Mouse (Mus musculus) monocyte, adult 5-6 weeks (primary cell): ENCODE results near the gene Aox2. TPM values are rescaled to one million over a fixed set of nuclear protein-coding genes. Genes with fewer than 3 reads are reported as not detected.

Experiments
- ATAC-seq: fragments of 153-309, 156-312 bp; replicated peaks from 2 replicates; pipeline ENCODE4 v1.8.0; 2017; ENCODE audit warnings: mild to moderate bottlenecking; ENCODE audit not compliant: low TSS enrichment, insufficient number of reproducible peaks, severe bottlenecking, poor library complexity, low FRiP score
- total RNA-seq: library from RNA; stranded (forward); fragments of 200-1000, 200-491, 200-594 nt; gene quantifications from 3 replicates; pipeline ENCODE4 v1.2.3, GENCODE M21; 2017

The Aox2 gene
- total RNA-seq: 0.10 TPM in 1 of 3 replicates, not detected in the others

DNA sequence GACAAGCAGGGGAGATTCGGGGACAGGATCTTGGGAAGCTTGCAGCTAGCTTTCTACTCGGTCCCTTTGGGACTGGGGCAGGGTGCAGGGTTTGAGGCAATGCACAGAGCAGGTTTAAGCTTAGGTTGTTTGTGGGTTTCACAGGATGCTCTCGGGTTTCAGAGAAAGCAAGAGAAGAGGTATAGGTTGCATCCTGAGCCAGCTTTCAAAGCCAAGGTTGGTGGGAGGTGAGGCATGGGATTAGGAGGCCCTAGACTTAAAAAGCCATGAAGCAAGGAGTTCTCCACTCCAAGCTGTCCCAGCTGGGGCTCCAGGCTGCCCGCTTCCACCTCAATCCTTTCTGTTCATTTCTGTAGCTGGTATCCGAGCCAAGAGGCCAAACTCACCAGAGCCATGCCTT, at the start of gene Aox2:
Aox2 (plus strand) TSS at position 301 of the 400 bp plus-strand sequence.
- no peak for ATAC-seq

- no peak for ATAC-seq
Measured at GRCm38 (mm10) chr1:58228916-58229315, 49.2 kb upstream of the Aox2 start.

- ATAC-seq: no peak
Measured at GRCm38 (mm10) chr1:58229774-58230173, 48.4 kb upstream of the Aox2 start.

DNA sequence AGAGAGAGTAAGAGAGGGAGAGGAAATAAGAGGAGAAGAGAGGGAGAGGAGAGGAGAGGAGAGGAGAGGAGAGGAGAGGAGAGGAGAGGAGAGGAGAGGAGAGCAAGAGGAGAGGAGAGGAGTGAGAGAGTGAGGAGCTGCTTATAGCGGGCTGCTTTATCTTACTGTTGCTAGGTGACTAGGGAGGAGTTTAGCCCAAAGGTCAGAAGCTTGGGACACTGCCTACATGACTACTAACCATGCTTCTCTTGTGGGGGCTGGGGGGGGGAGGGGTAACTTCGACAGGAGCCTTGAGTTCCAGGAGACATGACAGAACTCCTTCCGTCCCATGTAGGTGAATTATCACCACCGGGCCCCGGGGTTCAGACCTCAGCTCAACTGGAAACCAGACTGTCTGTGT, 47.6 kb upstream of the Aox2 start:
- ATAC-seq: no peak

DNA sequence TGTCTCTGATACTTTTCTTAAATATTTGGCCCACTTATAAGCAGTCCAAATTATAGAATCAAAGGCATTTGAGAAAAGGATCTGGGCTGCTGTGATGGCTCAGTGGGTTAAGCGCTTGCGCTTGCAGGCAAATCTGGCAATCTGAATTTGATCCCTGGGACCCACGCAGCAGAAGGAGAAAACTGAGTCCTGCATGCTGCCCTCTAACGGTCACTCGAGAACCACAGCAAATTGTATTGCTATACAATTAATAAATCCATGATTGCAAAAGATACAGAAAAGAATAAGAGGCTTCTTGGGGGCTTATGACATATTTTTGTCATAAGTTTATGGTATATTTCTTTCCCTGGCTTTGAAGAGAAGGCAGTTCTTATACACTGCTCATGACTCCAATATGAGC, 42.7 kb upstream of the Aox2 start:
- ATAC-seq: no peak

DNA sequence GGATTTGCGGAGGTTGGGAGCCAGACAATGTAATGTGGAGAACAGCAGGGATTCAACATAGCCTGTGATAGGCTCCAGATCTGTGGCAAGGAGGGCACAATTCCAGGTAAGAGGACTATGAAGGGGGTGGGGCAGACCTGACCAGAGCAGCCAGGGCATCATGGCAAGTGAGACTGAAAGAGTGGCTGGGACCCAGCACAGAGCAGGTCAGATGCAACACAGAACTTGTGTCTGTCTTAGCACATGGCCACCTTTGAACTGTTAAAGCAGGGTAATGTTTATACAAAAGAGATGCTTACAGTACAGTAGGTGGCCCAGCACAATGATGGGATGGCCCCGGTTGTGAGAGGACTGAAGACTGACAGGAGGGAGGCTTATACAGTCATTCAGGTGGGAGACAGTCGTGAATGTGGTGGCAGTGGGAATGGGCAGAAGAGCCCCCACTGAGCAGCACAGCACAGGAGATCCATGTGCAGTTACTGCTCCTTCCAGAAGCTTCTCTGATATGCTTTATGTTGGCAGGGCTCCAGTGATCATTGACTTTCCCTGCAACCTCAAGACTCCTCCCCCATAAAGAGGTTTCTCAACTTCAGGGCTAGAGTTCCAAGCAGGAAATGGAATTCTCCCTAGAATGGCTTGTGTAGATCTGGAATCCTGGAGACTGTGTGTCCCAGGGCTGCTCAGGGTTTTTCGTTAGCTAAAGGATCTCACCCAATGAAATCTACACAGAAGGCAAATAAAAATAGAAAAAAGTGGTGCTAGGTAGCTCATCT, 40.4 kb upstream of the Aox2 start:
- ATAC-seq: no peak

GRCm38 (mm10) chr1:58238440-58238839, 39.7 kb upstream of the Aox2 start:
- no peak for ATAC-seq

DNA sequence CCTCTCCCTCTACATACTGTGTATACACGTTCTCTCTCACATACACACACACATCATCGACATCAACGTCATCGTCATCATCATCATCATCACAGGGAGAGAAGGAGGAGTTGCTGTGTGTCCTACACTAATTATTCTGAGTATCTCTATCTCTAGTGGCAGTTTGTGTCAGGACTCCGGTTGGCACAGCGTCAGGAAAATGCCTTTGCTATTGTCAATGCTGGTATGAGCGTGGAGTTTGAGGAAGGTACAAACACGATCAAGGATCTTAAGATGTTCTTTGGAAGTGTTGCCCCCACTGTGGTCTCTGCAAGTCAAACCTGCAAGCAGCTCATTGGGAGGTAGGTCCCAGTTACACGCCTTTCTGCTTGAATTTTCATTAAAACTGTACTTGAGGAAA, 39.2 kb upstream of the Aox2 start:
- no peak for ATAC-seq

DNA sequence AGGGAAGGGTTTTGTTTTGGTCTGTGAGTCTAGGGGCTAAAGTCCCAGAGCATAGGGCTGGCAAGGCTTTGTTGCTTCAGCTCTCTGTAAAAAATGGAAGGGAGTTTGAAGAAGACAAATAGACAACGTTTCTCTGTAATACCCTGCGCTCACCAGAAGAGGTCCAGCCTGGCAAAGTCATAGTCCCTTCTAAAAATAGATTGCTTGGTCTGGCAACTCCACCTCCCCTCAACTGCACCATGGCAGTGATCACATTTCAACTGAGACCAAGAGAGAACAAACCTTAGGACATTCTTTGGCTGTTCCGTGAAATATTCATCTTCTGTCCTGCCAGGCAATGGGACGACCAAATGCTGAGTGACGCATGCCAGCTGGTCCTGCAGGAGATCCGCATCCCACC, 37.8 kb upstream of the Aox2 start:
- ATAC-seq: no peak

DNA sequence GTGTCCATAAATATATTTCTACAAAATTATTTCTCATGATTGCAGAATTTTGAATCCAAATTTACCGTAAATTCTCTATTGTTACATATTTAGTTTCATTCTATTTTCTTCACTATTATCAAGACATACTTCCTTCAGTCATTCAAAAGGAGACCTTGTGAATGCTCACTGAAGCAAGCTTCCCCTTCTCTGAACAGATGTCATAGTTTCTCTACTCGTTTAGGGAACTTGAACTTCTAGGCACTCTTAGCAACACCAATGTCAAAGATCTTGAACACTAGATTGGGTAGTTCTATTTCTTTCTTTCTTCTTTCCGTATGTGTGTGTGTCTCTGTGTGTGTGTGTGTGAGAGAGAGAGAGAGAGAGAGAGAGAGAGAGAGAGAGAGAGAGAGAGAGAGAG, 33.6 kb upstream of the Aox2 start:
- no peak for ATAC-seq

GRCm38 (mm10) chr1:58248518-58248917, 29.6 kb upstream of the Aox2 start:
- no peak for ATAC-seq

DNA sequence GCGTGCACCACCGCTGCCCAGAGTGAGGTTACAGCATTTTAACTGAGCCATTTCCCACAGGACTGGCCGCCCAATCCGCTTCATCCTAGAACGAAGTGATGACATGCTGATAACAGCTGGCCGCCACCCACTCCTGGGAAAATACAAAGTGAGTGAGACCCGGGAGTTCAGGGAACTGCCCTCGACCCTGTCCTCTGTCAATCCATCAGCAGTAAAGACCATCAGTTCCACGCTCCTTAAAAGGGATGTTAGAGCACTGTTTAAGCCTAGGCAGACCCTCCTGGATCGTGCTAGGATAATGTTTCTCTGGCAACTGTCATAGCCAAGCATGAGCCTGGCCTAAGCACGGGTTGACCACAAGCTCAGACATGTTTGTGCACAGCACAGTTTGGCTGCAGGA, 24.7 kb upstream of the Aox2 start:
- ATAC-seq: no peak

DNA sequence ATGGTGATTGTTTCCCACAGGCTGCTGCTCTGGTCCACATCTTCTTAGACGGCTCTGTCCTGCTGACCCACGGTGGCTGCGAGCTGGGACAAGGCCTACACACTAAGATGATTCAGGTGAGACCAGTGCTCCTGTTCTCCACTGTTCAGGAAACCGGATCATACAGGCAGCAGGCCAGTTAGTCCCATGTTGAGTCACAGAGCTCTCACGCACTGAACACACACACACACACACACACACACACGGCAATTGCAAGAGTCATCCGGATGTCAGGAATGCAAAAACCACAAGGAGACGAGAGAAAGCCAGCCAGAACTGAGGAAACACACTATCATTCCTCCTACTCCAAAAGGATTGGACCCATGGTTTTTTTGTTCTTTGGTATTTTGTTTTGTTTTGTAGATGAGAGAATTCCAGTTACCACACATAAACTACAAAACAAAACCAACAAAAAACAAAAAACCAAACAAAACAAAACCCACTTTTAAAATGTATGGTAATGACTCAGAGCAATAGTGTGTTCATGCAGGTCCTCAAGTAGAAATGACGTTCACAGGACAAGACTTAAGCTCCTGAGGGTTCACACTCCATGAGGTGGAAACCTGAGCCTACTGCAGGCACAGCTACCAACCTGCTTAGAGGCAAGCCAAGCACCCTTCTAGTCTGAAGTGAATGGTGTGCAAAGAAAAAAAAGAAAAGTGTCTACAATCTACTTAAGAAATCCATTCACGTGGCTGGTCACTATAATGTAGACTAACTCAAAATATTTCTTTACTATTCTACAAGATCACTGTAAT, 20.7 kb upstream of the Aox2 start:
- no peak for ATAC-seq

GRCm38 (mm10) chr1:58260311-58260710, 17.8 kb upstream of the Aox2 start:
- ATAC-seq: no peak

GRCm38 (mm10) chr1:58268231-58268630, 9.9 kb upstream of the Aox2 start:
- no peak for ATAC-seq

DNA sequence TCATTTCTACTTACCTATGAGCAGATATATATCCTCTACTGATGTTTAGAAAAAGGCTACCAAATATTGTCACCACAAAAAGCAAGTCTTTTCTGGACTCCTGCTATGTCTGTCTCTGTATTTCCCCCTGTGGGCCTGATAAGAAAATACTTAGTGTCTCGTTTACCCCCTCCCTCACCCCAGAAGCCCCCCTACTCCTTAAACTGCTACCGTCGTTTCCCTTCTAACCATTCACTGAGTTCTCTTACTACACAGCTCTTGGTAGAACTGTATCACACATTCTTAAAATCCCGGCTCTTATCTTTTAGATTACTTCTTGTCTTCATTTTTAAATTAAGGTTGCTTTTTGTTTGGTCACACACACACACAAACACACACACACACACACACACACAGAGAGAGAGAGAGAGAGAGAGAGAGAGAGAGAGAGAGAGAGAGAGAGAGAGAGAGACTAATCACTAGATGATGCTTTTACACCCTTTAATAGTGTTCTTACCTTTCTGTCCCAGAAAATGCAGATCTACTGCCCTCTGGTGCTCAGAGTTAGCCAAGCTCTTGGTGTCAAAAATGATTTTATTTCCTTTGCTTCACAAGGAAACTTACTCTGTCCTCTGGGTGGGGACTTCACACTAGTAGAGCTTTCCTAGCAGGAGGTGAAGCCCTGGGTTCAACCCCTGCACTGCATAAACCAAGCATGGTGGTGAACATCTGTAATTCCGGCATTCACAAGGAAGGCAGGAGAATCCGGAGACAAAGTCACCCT, 7.1 kb upstream of the Aox2 start:
- ATAC-seq: no peak

DNA sequence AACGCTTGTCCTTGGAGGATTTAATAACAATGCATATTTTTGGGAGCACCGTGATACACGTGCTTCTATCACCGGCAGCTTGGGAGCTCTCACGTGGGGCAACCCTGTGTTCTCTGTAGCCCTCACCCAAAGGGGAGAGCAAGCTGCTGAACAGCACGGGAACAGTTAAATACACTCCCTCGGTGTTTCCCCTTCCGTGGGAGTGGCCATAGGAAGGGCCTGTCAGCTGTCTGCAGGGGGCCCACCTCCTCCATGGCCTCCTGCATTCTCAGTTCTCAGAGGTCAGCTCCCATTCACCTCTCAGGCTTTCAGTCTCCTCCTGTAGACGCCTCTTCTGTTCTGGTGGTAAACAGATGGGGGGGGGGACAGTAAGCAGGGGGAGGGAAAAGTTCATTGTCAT, 2.2 kb upstream of the Aox2 start:
- ATAC-seq: no peak

GRCm38 (mm10) chr1:58278513-58278912, 387 bp downstream of the Aox2 start:
- ATAC-seq: no peak

DNA sequence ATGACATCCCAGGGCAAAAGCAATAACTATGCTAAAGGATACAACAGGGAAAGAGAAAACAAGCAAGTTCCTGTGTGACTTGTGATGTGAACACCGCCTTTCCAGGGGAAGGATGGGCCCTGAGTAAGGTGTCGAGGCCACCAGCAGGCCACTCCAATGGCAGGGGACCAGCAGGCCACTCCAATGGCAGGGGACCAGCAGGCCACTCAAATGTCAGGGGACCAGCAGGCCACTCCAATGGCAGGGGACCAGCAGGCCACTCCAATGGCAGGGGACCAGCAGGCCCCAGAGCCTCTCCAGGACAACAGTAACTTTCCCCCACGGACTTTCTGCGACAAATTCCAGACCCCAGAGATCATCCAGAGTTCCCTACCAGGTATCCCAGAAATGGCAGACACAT, 2.3 kb downstream of the Aox2 start:
- ATAC-seq: no peak
